8 mouse cellular contexts compared by ENCODE assay signal in the genomic region with DNA sequence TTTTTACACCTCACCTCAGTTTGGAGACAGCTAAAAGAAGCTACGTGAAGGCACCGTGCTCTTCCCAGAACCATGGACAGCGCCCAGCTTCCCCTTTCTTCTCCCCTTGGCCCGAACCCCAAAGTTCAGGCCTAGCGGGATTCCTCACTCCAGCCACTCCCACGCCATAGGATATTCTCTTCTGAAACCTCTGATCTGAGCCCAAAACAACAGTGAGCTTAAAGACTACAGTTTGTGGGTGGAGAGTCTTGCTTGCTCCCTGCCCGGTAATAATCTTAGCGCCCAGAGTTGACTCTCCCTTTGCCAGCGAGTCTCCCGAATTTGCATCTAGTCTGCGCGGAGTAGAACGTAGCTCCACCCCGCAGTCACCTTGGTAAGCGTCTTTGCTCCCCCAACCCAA. TPM values are rescaled to one million over a fixed set of nuclear protein-coding genes. Genes with fewer than 3 reads are reported as not detected.
DNase-seq lines count a peak whose midpoint lies in the region; ATAC-seq and TF ChIP-seq lines count a peak whose summit lies in the region.

No protein-coding gene starts in this region.

- no peaks in the 10 kb centered on the region for H3K36me3 ChIP-seq in midbrain, embryonic 16.5 days (ENCODE audit: control insufficient read depth, insufficient read depth, low read length)

- H3K4me1 ChIP-seq in lung, adult 2 months (ENCODE audit: control insufficient read depth, insufficient read depth, low read length), result no peaks in the 10 kb centered on the region; the same call in 1 of the 2 replicates
- no peaks in the 10 kb centered on the region for H3K4me1 ChIP-seq in midbrain, embryonic 16.5 days (ENCODE audit: control insufficient read depth, insufficient read depth, low read length)

- intact Hi-C loops in heart, postnatal 10 days (cut with DNase I), result no loop called here

- no peak; the same call in 1 of the 2 replicates for ATAC-seq in midbrain, embryonic 16.5 days
- no peak for ATAC-seq in activated CD4-positive, CD25-positive, alpha-beta regulatory T cell, adult 4 months

- peaks cover 31% of the 10 kb centered on the region for H3K27me3 ChIP-seq in midbrain, embryonic 16.5 days (ENCODE audit: control insufficient read depth, insufficient read depth, low read depth, low read length)

- no peaks in the 10 kb centered on the region for H3K9me3 ChIP-seq in midbrain, embryonic 16.5 days (replicated peaks; ENCODE audit: control insufficient read depth, low read length, poor library complexity, severe bottlenecking)

- peak; percentile 34 for DNase-seq in adrenal gland, adult 2 months
- DNase-seq in adrenal gland, adult 18-20 months (ENCODE audit: low spot score in 2 of 2), result no peak
- DNase-seq in lung, postnatal 10 days, result peak; percentile 40
- no peak for DNase-seq in lung, adult 2 months
- DNase-seq in heart, postnatal 10 days, result peak; percentile 32 to 54
- DNase-seq in urinary bladder, postnatal 36 days (ENCODE audit: low spot score in 2 of 2), result no peak

- H3K4me2 ChIP-seq in midbrain, embryonic 16.5 days (ENCODE audit: low read length), result peak overlapping the region; percentile 47

- TF ChIP-seq POLR2A in lung, adult 2 months (IDR thresholded peaks at IDR 0.05; ENCODE audit: borderline replicate concordance, extremely low read depth, low read depth, low read length), result no peak

- 0 out of 2 replicates have a peak overlapping the region, but pooled peaks have one; percentile 0 for H3K9ac ChIP-seq in midbrain, embryonic 16.5 days (ENCODE audit: low read depth, low read length)

- no peak overlapping the region for H3K4me3 ChIP-seq in lung, adult 2 months (replicated peaks; ENCODE audit: extremely low read depth, low read depth, low read length)
- H3K4me3 ChIP-seq in midbrain, embryonic 16.5 days (ENCODE audit: low read depth, low read length), result peak overlapping the region; percentile 20

- peak overlapping the region; percentile 68 for H3K27ac ChIP-seq in midbrain, embryonic 16.5 days (ENCODE audit: low read length)

- WGBS in lung, adult 2 months, result 5% methylated on average over 15 of the region's 15 CpGs
- WGBS in midbrain, embryonic 16.5 days, result 6% methylated on average over 15 of the region's 15 CpGs

- TF ChIP-seq CTCF in lung, adult 2 months (IDR thresholded peaks at IDR 0.05; ENCODE audit: insufficient read depth, low read length), result no peak

RNA-seq across cellular contexts. Expression of a gene that starts 28.2 kb away (rescaled TPM):
- total RNA-seq in adrenal gland, adult 2 months (2021), result 10 to 100 TPM; 18.2 to 22.7 TPM
- polyA plus RNA-seq in adrenal gland, adult 2 months (2012; rRNA removed), result 97.9 and 105 TPM in 2 replicates
- 10 to 100 TPM; 21.5 to 24.1 TPM for total RNA-seq in adrenal gland, adult 18-20 months (2021)
- polyA plus RNA-seq in lung, adult 2 months (2012; rRNA removed), result 26.7 and 30.7 TPM in 2 replicates
- 1 to 10 TPM; 6.2 to 6.7 TPM for total RNA-seq in heart, postnatal 10 days (2021)
- 46.0 and 64.0 TPM in 2 replicates for polyA plus RNA-seq in midbrain, embryonic 16.5 days (2015; fragmentation: Nextera tagmentation; extraction: Ambion mirVana)
- polyA plus RNA-seq in activated CD4-positive, CD25-positive, alpha-beta regulatory T cell, adult 4 months (2017; shearing (Covaris generic)), result not detected

Comparison
In these comparisons a context has a peak if more than half of its experiments do, and no peak if none do; other contexts are left out.
1. DNase-seq: peak in adrenal gland, adult 2 months (single experiment), lung, postnatal 10 days (single experiment) and heart, postnatal 10 days (2 of 2); none in adrenal gland, adult 18-20 months (0 of 2), lung, adult 2 months (single experiment) and urinary bladder, postnatal 36 days (0 of 2).
2. RNA of a gene that starts 28.2 kb away (polyA plus RNA-seq): 97.9 to 105 TPM in adrenal gland, adult 2 months, 46.0 to 64.0 TPM in midbrain, embryonic 16.5 days and 26.7 to 30.7 TPM in lung, adult 2 months; not detected in activated CD4-positive, CD25-positive, alpha-beta regulatory T cell, adult 4 months; every median in the first group is over 10 times any median in the second.